Comparison of ENCODE assay signal across 8 mouse cellular contexts in genomic region chr6:121087586-121088245, GRCm38 (mm10). TPM values are rescaled to one million over a fixed set of nuclear protein-coding genes. Genes with fewer than 3 reads are reported as not detected.
A peak's percentile ranks its signal among the peaks of the same experiment; 100 is the strongest.
DNase-seq lines count a peak whose midpoint lies in the region; ATAC-seq and TF ChIP-seq lines count a peak whose summit lies in the region.

No protein-coding gene starts in this region.

- H3K4me2 ChIP-seq in kidney, embryonic 15.5 days, result 0 out of 2 replicates have a peak overlapping the region, but pooled peaks have one; percentile 15

- no peaks in the 10 kb centered on the region for H3K36me3 ChIP-seq in heart, adult 2 months (ENCODE audit: control insufficient read depth, insufficient read depth, low read length)
- H3K36me3 ChIP-seq in kidney, embryonic 15.5 days, result no peaks in the 10 kb centered on the region; the same call in 1 of the 2 replicates

- 0 out of 2 replicates have a peak, but pooled peaks have one; percentile 39 for TF ChIP-seq EP300 in heart, adult 2 months (IDR thresholded peaks at IDR 0.05; ENCODE audit: insufficient read depth, low read depth, low read length)

- TF ChIP-seq POLR2A in heart, adult 2 months (IDR thresholded peaks at IDR 0.05; ENCODE audit: insufficient read depth, low read depth, low read length), result no peak

- no peak for TF ChIP-seq CTCF in heart, adult 2 months (IDR thresholded peaks at IDR 0.05)

- H3K9me3 ChIP-seq in kidney, embryonic 15.5 days (replicated peaks), result no peaks in the 10 kb centered on the region

- DNase-seq in heart, adult 2 months, result peak in 1 of 2 experiments; percentile 72
- no peak for DNase-seq in heart, adult 8-10 months (ENCODE audit: low spot score)
- DNase-seq in adrenal gland, postnatal 36 days, result peak; percentile 75
- DNase-seq in gastrocnemius, adult 8-10 months (ENCODE audit: low spot score in 2 of 2), result peak; percentile 47 to 76
- DNase-seq in mesoderm, embryonic 11.5 days (ENCODE audit: low read depth, low spot score), result peak; percentile 70
- no peak for DNase-seq in layer of hippocampus, adult 11-12 months (ENCODE audit: low spot score)

- WGBS in heart, adult 2 months, result 66% methylated on average over 22 of the region's 22 CpGs
- WGBS in kidney, embryonic 15.5 days, result 63% methylated on average over 22 of the region's 22 CpGs

- H3K27ac ChIP-seq in heart, adult 2 months, result peak overlapping the region; percentile 60
- peak overlapping the region; percentile 83 for H3K27ac ChIP-seq in kidney, embryonic 15.5 days

- H3K79me2 ChIP-seq in heart, adult 2 months (replicated peaks; ENCODE audit: control insufficient read depth, insufficient read depth, low read length), result no peaks in the 10 kb centered on the region; the same call in none of the 2 replicates

- intact Hi-C loops in heart, adult 2 months (cut with DNase I), result no loop called here

- no peak overlapping the region for H3K4me3 ChIP-seq in heart, adult 2 months
- H3K4me3 ChIP-seq in kidney, embryonic 15.5 days (replicated peaks), result no peak overlapping the region

- no peak overlapping the region for H3K9ac ChIP-seq in heart, adult 2 months (ENCODE audit: low read depth, low read length)
- H3K9ac ChIP-seq in kidney, embryonic 15.5 days, result no peak overlapping the region

- peak; percentile 90 for ATAC-seq in kidney, embryonic 15.5 days (replicated peaks; ENCODE audit: low FRiP score)
- no peak for ATAC-seq in inflammation-experienced regulatory T-cells, adult 6 months

- H3K4me1 ChIP-seq in heart, adult 2 months (ENCODE audit: control insufficient read depth, insufficient read depth, low read length), result peaks cover 25% of the 10 kb centered on the region
- H3K4me1 ChIP-seq in kidney, embryonic 15.5 days, result peaks cover 52% of the 10 kb centered on the region

- no peaks in the 10 kb centered on the region for H3K27me3 ChIP-seq in heart, adult 2 months (ENCODE audit: control insufficient read depth, insufficient read depth, low read length)
- H3K27me3 ChIP-seq in kidney, embryonic 15.5 days, result no peaks in the 10 kb centered on the region

RNA-seq across cellular contexts. Expression of gene Mical3, which starts 43.1 kb away (rescaled TPM):
- 100 to 1,000 TPM; 114 to 127 TPM for total RNA-seq in heart, adult 2 months (2021)
- 52.1 and 69.0 TPM in 2 replicates for polyA plus RNA-seq in heart, adult 2 months (2012; rRNA removed)
- total RNA-seq in heart, adult 8-10 months (2022), result 100 to 1,000 TPM; 112 to 130 (median 120) TPM
- 10 to 100 TPM; 47.4 to 48.7 TPM for total RNA-seq in adrenal gland, postnatal 36 days (2021)
- total RNA-seq in gastrocnemius, adult 8-10 months (2022), result 10 to 100 TPM; 55.7 to 68.0 (median 57.4) TPM
- polyA plus RNA-seq in kidney, embryonic 15.5 days (2015; fragmentation: Nextera tagmentation; extraction: Ambion mirVana), result 12.0 and 13.1 TPM in 2 replicates
- 10 to 100 TPM in 1 of 3 experiments, 1 to 10 TPM in 2; 2.8 to 13.9 (median 8.0) TPM for polyA plus RNA-seq in inflammation-experienced regulatory T-cells, adult 6 months (2017; shearing (Covaris generic))

Comparison
In these comparisons a context has a peak if more than half of its experiments do, and no peak if none do; other contexts are left out.
1. DNase-seq: peak in adrenal gland, postnatal 36 days (2 of 2), gastrocnemius, adult 8-10 months (2 of 2) and mesoderm, embryonic 11.5 days (single experiment); none in heart, adult 8-10 months (single experiment) and layer of hippocampus, adult 11-12 months (single experiment).